Mouse (Mus musculus) limb, embryonic 11.5 days (tissue): Measurements from ENCODE around the gene Hyls1. TPM values are rescaled to one million over a fixed set of nuclear protein-coding genes. Genes with fewer than 3 reads are reported as not detected.
"Not testable (repeated sequence)": the region's sequence is repeated elsewhere in the genome, so short reads cannot be mapped to it uniquely, and the experiment has no call there.

Experiments used
- ATAC-seq: fragments of 200-750 bp; cut with Nextera tagmentation; 2 replicates; pipeline ENCODE4 v1.8.0; 2017; ENCODE audit warnings: low read depth; ENCODE audit not compliant: insufficient number of reproducible peaks, low FRiP score, low TSS enrichment
- DNase-seq: peaks from one replicate; pipeline ENCODE4 v3.0.0-alpha.2; 2015; ENCODE audit warnings: low spot score
- H3K27ac ChIP-seq: fragments of 300-500 bp; sonication (generic); replicated peaks from 2 replicates; pipeline ENCODE4 v1.5.1; 2014; ENCODE audit warnings: low read depth, mild to moderate bottlenecking, low read length
- H3K27me3 ChIP-seq: fragments of 300-500 bp; sonication (generic); 2 replicates; pipeline ENCODE4 v1.6.1; 2014; ENCODE audit warnings: mild to moderate bottlenecking, low read length, mixed read lengths; ENCODE audit not compliant: control insufficient read depth, insufficient read depth
- H3K36me3 ChIP-seq: fragments of 300-500 bp; sonication (generic); 2 replicates; pipeline ENCODE4 v1.6.1; 2014; ENCODE audit warnings: mild to moderate bottlenecking, low read length, moderate library complexity, mixed read lengths; ENCODE audit not compliant: control insufficient read depth, insufficient read depth
- H3K4me1 ChIP-seq: fragments of 300-500 bp; sonication (generic); 2 replicates; pipeline ENCODE4 v1.6.1; 2014; ENCODE audit warnings: low read length, mixed read lengths; ENCODE audit not compliant: control insufficient read depth, insufficient read depth
- H3K4me2 ChIP-seq: fragments of 300-500 bp; sonication (generic); 2 replicates; pipeline ENCODE4 v1.6.1; 2014; ENCODE audit warnings: low read depth, mild to moderate bottlenecking, moderate library complexity; ENCODE audit not compliant: severe bottlenecking
- H3K4me3 ChIP-seq: fragments of 300-500 bp; sonication (generic); 2 replicates; pipeline ENCODE4 v1.5.1; 2014; ENCODE audit warnings: low read depth, low read length
- H3K9ac ChIP-seq: fragments of 300-500 bp; sonication (generic); 2 replicates; pipeline ENCODE4 v1.6.1; 2014; ENCODE audit warnings: mild to moderate bottlenecking, low read length
- H3K9me3 ChIP-seq: fragments of 300-500 bp; sonication (generic); 2 replicates; pipeline ENCODE4 v1.6.1; 2016; ENCODE audit warnings: low read length; ENCODE audit not compliant: control insufficient read depth
- WGBS: fragments of 180-500 bp; shearing (Covaris S2); extraction: QIAGEN DNeasy Blood & Tissue Kit; methylation state at CpG from one replicate; pipeline ENCODE4 v1.1.7; 2014; 5-methylcytosine and 5-hydroxymethylcytosine counted together
- polyA plus RNA-seq: library from polyadenylated mRNA; unstranded; fragments of >200 nt; fragmentation: Nextera tagmentation; extraction: Ambion mirVana; gene quantifications from 2 replicates; pipeline ENCODE4 v1.2.1, GENCODE M21; 2014

The Hyls1 gene
- polyA plus RNA-seq, result 23.8 and 24.4 TPM in 2 replicates

GRCm38 (mm10) chr9:35569571-35570534 lies at the start of gene Hyls1, which contains the start of gene Pate2:
TSS of gene Hyls1 (minus strand) at chr9:35570398.
TSS of gene Pate2 (plus strand) at chr9:35570284.
- under 1% methylated on average over 86 of the region's 86 CpGs for WGBS
- peak; percentile 96 for ATAC-seq
- peak; percentile 94 for DNase-seq

GRCm38 (mm10) chr9:35616784-35617183 lies 46.6 kb upstream of the Hyls1 start:
- 72% methylated on average over 2 of the region's 2 CpGs for WGBS
- H3K4me3 ChIP-seq, H3K9ac ChIP-seq, H3K36me3 ChIP-seq, H3K27ac ChIP-seq, H3K27me3 ChIP-seq, H3K9me3 ChIP-seq, DNase-seq, H3K4me1 ChIP-seq, H3K4me2 ChIP-seq, ATAC-seq: not testable (repeated sequence)

More at GRCm38 (mm10) chr9:35569571-35570534, at the start of gene Hyls1, which contains the start of gene Pate2:
- no peaks in the 10 kb centered on the region for H3K4me1 ChIP-seq
- H3K9ac ChIP-seq, result peak within 1 kb of the TSS; percentile 77
- peak within 1 kb of the TSS; percentile 88 for H3K27ac ChIP-seq
- peaks cover 4% of the 10 kb centered on the region; the same call in 1 of the 2 replicates for H3K36me3 ChIP-seq
- H3K4me2 ChIP-seq, result peak within 1 kb of the TSS; percentile 47
- no peaks in the 10 kb centered on the region for H3K27me3 ChIP-seq
- peak within 1 kb of the TSS; percentile 65 for H3K4me3 ChIP-seq
- H3K9me3 ChIP-seq, result no peaks in the 10 kb centered on the region

- no peaks in the 10 kb centered on the region for H3K27me3 ChIP-seq
- 32% methylated on average over 2 of the region's 2 CpGs for WGBS
- no peak overlapping the region for H3K9ac ChIP-seq
- H3K27ac ChIP-seq, result no peak overlapping the region
- H3K36me3 ChIP-seq, result no peaks in the 10 kb centered on the region
- no peak for DNase-seq
- no peak overlapping the region for H3K4me3 ChIP-seq
- no peaks in the 10 kb centered on the region for H3K4me1 ChIP-seq
- H3K9me3 ChIP-seq, result no peaks in the 10 kb centered on the region
- no peak overlapping the region for H3K4me2 ChIP-seq
- ATAC-seq, result no peak
Observed at GRCm38 (mm10) chr9:35614005-35614404, 43.8 kb upstream of the Hyls1 start.

DNA sequence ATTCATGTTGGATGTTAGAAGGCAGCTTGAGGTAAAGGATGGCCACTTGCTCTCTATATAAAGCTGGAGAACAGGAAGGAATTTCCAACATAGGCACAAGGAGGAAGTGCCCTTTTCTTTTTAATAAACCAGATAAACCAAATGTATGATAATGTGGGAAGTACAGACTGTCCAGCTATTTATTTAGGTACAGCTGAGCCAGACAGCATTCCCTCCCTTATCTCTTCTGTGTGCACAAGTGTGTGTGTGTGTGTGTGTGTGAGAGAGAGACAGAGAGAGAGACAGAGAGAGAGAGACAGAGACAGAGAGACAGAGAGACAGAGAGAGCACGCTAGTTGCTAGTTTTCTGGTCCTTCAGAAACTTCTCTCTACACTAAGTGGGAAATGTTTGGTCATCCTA lies 41.6 kb upstream of the Hyls1 start, which contains the start of gene Pate4:
Gene Pate4 (minus strand): TSS at position 101 of the 400 bp plus-strand sequence.
- ATAC-seq (no peak), DNase-seq (no peak)
- WGBS, result 65% methylated on average over 1 of the region's 1 CpGs
- Histone ChIP-seq H3K4me1 (no peaks in the 10 kb centered on the region), H3K4me2 (no peak within 1 kb of the TSS), H3K4me3 (no peak within 1 kb of the TSS), H3K27me3 (no peaks in the 10 kb centered on the region), H3K36me3 (no peaks in the 10 kb centered on the region), H3K27ac (no peak within 1 kb of the TSS), H3K9me3 (no peaks in the 10 kb centered on the region), H3K9ac (no peak within 1 kb of the TSS)

GRCm38 (mm10) chr9:35607647-35608405 lies 37.6 kb upstream of the Hyls1 start:
- Histone ChIP-seq H3K36me3 (no peaks in the 10 kb centered on the region), H3K27me3 (no peaks in the 10 kb centered on the region), H3K27ac (no peak overlapping the region), H3K9ac (no peak overlapping the region), H3K9me3 (no peaks in the 10 kb centered on the region), H3K4me1 (no peaks in the 10 kb centered on the region), H3K4me2 (no peak overlapping the region), H3K4me3 (no peak overlapping the region)
- 71% methylated on average over 8 of the region's 8 CpGs for WGBS
- DNase-seq (no peak), ATAC-seq (no peak)

- no peaks in the 10 kb centered on the region for H3K9me3 ChIP-seq
- peak; percentile 31 for DNase-seq
- no peak overlapping the region for H3K4me2 ChIP-seq
- no peak overlapping the region for H3K27ac ChIP-seq
- no peak for ATAC-seq
- H3K4me3 ChIP-seq, result no peak overlapping the region
- no peaks in the 10 kb centered on the region for H3K36me3 ChIP-seq
- no peaks in the 10 kb centered on the region for H3K4me1 ChIP-seq
- no peaks in the 10 kb centered on the region for H3K27me3 ChIP-seq
- WGBS, result 17% methylated on average over 2 of the region's 2 CpGs
- H3K9ac ChIP-seq, result no peak overlapping the region
Observed at GRCm38 (mm10) chr9:35592903-35593302, 22.7 kb upstream of the Hyls1 start.

GRCm38 (mm10) chr9:35587674-35588073 lies 17.5 kb upstream of the Hyls1 start:
- Histone ChIP-seq H3K27ac (no peak overlapping the region), H3K9me3 (no peaks in the 10 kb centered on the region), H3K4me2 (no peak overlapping the region), H3K36me3 (no peaks in the 10 kb centered on the region), H3K4me1 (no peaks in the 10 kb centered on the region), H3K9ac (no peak overlapping the region), H3K27me3 (no peaks in the 10 kb centered on the region), H3K4me3 (no peak overlapping the region)
- no peak for ATAC-seq
- DNase-seq, result no peak
- 17% methylated on average over 1 of the region's 1 CpGs for WGBS

- no peak overlapping the region for H3K27ac ChIP-seq
- DNase-seq (peak; percentile 39), ATAC-seq (no peak)
- H3K4me3 ChIP-seq, result peak overlapping the region; percentile 24
- 3% methylated on average over 32 of the region's 32 CpGs for WGBS
- H3K9ac ChIP-seq, result no peak overlapping the region
- H3K27me3 ChIP-seq, result no peaks in the 10 kb centered on the region
- no peaks in the 10 kb centered on the region for H3K4me1 ChIP-seq
- H3K36me3 ChIP-seq, result no peaks in the 10 kb centered on the region
- H3K4me2 ChIP-seq, result peak overlapping the region; percentile 50
- no peaks in the 10 kb centered on the region for H3K9me3 ChIP-seq
Observed at GRCm38 (mm10) chr9:35574416-35574815, 4.2 kb upstream of the Hyls1 start.
